Mouse (Mus musculus): ENCODE results near the gene Cltrn. TPM values are rescaled to one million over a fixed set of nuclear protein-coding genes. Genes with fewer than 3 reads are reported as not detected.

Gene Cltrn
- polyA plus RNA-seq, 1 experiment from 2014 or later: 3.4 TPM

- H3K4me1 ChIP-seq (ENCODE audit: control insufficient read depth, insufficient read depth, low read length): no peaks in the 10 kb centered on the region
- no peak overlapping the region for H3K4me3 ChIP-seq (ENCODE audit: low read depth, low read length)
- no peak overlapping the region for H3K27ac ChIP-seq (ENCODE audit: low read length)
- H3K36me3 ChIP-seq (ENCODE audit: control insufficient read depth, insufficient read depth, low read length): no peaks in the 10 kb centered on the region
- H3K9ac ChIP-seq (replicated peaks; ENCODE audit: low read depth, low read length): no peak overlapping the region
- ATAC-seq (ENCODE audit: insufficient number of reproducible peaks, insufficient read depth, low FRiP score, low read depth): no peak; the same call in 1 of the 2 replicates
- H3K9me3 ChIP-seq (ENCODE audit: control insufficient read depth, low read depth, low read length): no peaks in the 10 kb centered on the region
- no peaks in the 10 kb centered on the region for H3K27me3 ChIP-seq (ENCODE audit: control insufficient read depth, insufficient read depth, low read length)
- no peak overlapping the region for H3K4me2 ChIP-seq (replicated peaks; ENCODE audit: low read depth, low read length)
- 65% methylated on average over 6 of the region's 6 CpGs for WGBS
Measured at GRCm38 (mm10) chrX:164102656-164103055, 14.0 kb downstream of the Cltrn start.

- Histone ChIP-seq H3K27ac (ENCODE audit: low read length) (no peak overlapping the region), H3K4me2 (replicated peaks; ENCODE audit: low read depth, low read length) (no peak overlapping the region), H3K4me1 (ENCODE audit: control insufficient read depth, insufficient read depth, low read length) (no peaks in the 10 kb centered on the region), H3K36me3 (ENCODE audit: control insufficient read depth, insufficient read depth, low read length) (no peaks in the 10 kb centered on the region), H3K9me3 (ENCODE audit: control insufficient read depth, low read depth, low read length) (no peaks in the 10 kb centered on the region), H3K4me3 (ENCODE audit: low read depth, low read length) (no peak overlapping the region), H3K9ac (replicated peaks; ENCODE audit: low read depth, low read length) (no peak overlapping the region), H3K27me3 (ENCODE audit: control insufficient read depth, insufficient read depth, low read length) (no peaks in the 10 kb centered on the region)
- ATAC-seq (ENCODE audit: insufficient number of reproducible peaks, insufficient read depth, low FRiP score, low read depth): no peak
- WGBS: 61% methylated on average over 3 of the region's 3 CpGs
Measured at GRCm38 (mm10) chrX:164111146-164111545, 22.5 kb downstream of the Cltrn start.

GRCm38 (mm10) chrX:164113744-164114143 is 25.1 kb downstream of the Cltrn start:
- H3K27ac ChIP-seq (ENCODE audit: low read length): no peak overlapping the region
- no peaks in the 10 kb centered on the region for H3K36me3 ChIP-seq (ENCODE audit: control insufficient read depth, insufficient read depth, low read length)
- H3K27me3 ChIP-seq (ENCODE audit: control insufficient read depth, insufficient read depth, low read length): no peaks in the 10 kb centered on the region
- no peak overlapping the region for H3K9ac ChIP-seq (replicated peaks; ENCODE audit: low read depth, low read length)
- no peak overlapping the region for H3K4me2 ChIP-seq (replicated peaks; ENCODE audit: low read depth, low read length)
- ATAC-seq (ENCODE audit: insufficient number of reproducible peaks, insufficient read depth, low FRiP score, low read depth): no peak
- H3K4me3 ChIP-seq (ENCODE audit: low read depth, low read length): no peak overlapping the region
- 86% methylated on average over 6 of the region's 6 CpGs for WGBS
- no peaks in the 10 kb centered on the region for H3K9me3 ChIP-seq (ENCODE audit: control insufficient read depth, low read depth, low read length)
- H3K4me1 ChIP-seq (ENCODE audit: control insufficient read depth, insufficient read depth, low read length): no peaks in the 10 kb centered on the region

GRCm38 (mm10) chrX:164123942-164124341 is 35.3 kb downstream of the Cltrn start:
- WGBS: 87% methylated on average over 3 of the region's 3 CpGs
- no peak for ATAC-seq (ENCODE audit: insufficient number of reproducible peaks, insufficient read depth, low FRiP score, low read depth)
- Histone ChIP-seq H3K4me3 (ENCODE audit: low read depth, low read length) (no peak overlapping the region), H3K27me3 (ENCODE audit: control insufficient read depth, insufficient read depth, low read length) (no peaks in the 10 kb centered on the region), H3K36me3 (ENCODE audit: control insufficient read depth, insufficient read depth, low read length) (no peaks in the 10 kb centered on the region), H3K9me3 (ENCODE audit: control insufficient read depth, low read depth, low read length) (no peaks in the 10 kb centered on the region), H3K4me1 (ENCODE audit: control insufficient read depth, insufficient read depth, low read length) (no peaks in the 10 kb centered on the region), H3K27ac (ENCODE audit: low read length) (no peak overlapping the region), H3K4me2 (replicated peaks; ENCODE audit: low read depth, low read length) (no peak overlapping the region), H3K9ac (replicated peaks; ENCODE audit: low read depth, low read length) (no peak overlapping the region)

- Histone ChIP-seq H3K9me3 (ENCODE audit: control insufficient read depth, low read depth, low read length) (no peaks in the 10 kb centered on the region), H3K4me1 (ENCODE audit: control insufficient read depth, insufficient read depth, low read length) (no peaks in the 10 kb centered on the region), H3K36me3 (ENCODE audit: control insufficient read depth, insufficient read depth, low read length) (no peaks in the 10 kb centered on the region), H3K4me3 (ENCODE audit: low read depth, low read length) (no peak overlapping the region), H3K27me3 (ENCODE audit: control insufficient read depth, insufficient read depth, low read length) (no peaks in the 10 kb centered on the region), H3K27ac (ENCODE audit: low read length) (no peak overlapping the region), H3K9ac (replicated peaks; ENCODE audit: low read depth, low read length) (no peak overlapping the region), H3K4me2 (replicated peaks; ENCODE audit: low read depth, low read length) (no peak overlapping the region)
- 91% methylated on average over 3 of the region's 3 CpGs for WGBS
- ATAC-seq (ENCODE audit: insufficient number of reproducible peaks, insufficient read depth, low FRiP score, low read depth): no peak
Measured at GRCm38 (mm10) chrX:164133531-164133930, 44.9 kb downstream of the Cltrn start.

GRCm38 (mm10) chrX:164135304-164135818 is 46.7 kb downstream of the Cltrn start:
- H3K9me3 ChIP-seq (ENCODE audit: control insufficient read depth, low read depth, low read length): no peaks in the 10 kb centered on the region
- no peak overlapping the region for H3K4me3 ChIP-seq (ENCODE audit: low read depth, low read length)
- ATAC-seq (ENCODE audit: insufficient number of reproducible peaks, insufficient read depth, low FRiP score, low read depth): no peak
- no peaks in the 10 kb centered on the region for H3K27me3 ChIP-seq (ENCODE audit: control insufficient read depth, insufficient read depth, low read length)
- no peak overlapping the region for H3K9ac ChIP-seq (replicated peaks; ENCODE audit: low read depth, low read length)
- H3K27ac ChIP-seq (ENCODE audit: low read length): no peak overlapping the region
- no peaks in the 10 kb centered on the region for H3K36me3 ChIP-seq (ENCODE audit: control insufficient read depth, insufficient read depth, low read length)
- 82% methylated on average over 4 of the region's 4 CpGs for WGBS
- no peak overlapping the region for H3K4me2 ChIP-seq (replicated peaks; ENCODE audit: low read depth, low read length)
- no peaks in the 10 kb centered on the region for H3K4me1 ChIP-seq (ENCODE audit: control insufficient read depth, insufficient read depth, low read length)

GRCm38 (mm10) chrX:164139032-164139431 is 50.4 kb downstream of the Cltrn start, which contains the start of gene Ace2:
Ace2 (plus strand) TSS chrX:164139332.
- Histone ChIP-seq H3K36me3 (ENCODE audit: control insufficient read depth, insufficient read depth, low read length) (no peaks in the 10 kb centered on the region), H3K27ac (ENCODE audit: low read length) (no peak within 1 kb of the TSS), H3K4me3 (ENCODE audit: low read depth, low read length) (no peak within 1 kb of the TSS), H3K4me1 (ENCODE audit: control insufficient read depth, insufficient read depth, low read length) (no peaks in the 10 kb centered on the region), H3K9ac (replicated peaks; ENCODE audit: low read depth, low read length) (no peak within 1 kb of the TSS), H3K4me2 (replicated peaks; ENCODE audit: low read depth, low read length) (no peak within 1 kb of the TSS), H3K27me3 (ENCODE audit: control insufficient read depth, insufficient read depth, low read length) (no peaks in the 10 kb centered on the region), H3K9me3 (ENCODE audit: control insufficient read depth, low read depth, low read length) (no peaks in the 10 kb centered on the region)
- no peak for ATAC-seq (ENCODE audit: insufficient number of reproducible peaks, insufficient read depth, low FRiP score, low read depth)
- 83% methylated on average over 2 of the region's 2 CpGs for WGBS

- Histone ChIP-seq H3K36me3 (ENCODE audit: control insufficient read depth, insufficient read depth, low read length) (no peaks in the 10 kb centered on the region), H3K4me1 (ENCODE audit: control insufficient read depth, insufficient read depth, low read length) (no peaks in the 10 kb centered on the region), H3K4me2 (replicated peaks; ENCODE audit: low read depth, low read length) (no peak overlapping the region), H3K9me3 (ENCODE audit: control insufficient read depth, low read depth, low read length) (no peaks in the 10 kb centered on the region), H3K27me3 (ENCODE audit: control insufficient read depth, insufficient read depth, low read length) (no peaks in the 10 kb centered on the region), H3K4me3 (ENCODE audit: low read depth, low read length) (no peak overlapping the region), H3K9ac (replicated peaks; ENCODE audit: low read depth, low read length) (no peak overlapping the region), H3K27ac (ENCODE audit: low read length) (no peak overlapping the region)
- ATAC-seq (ENCODE audit: insufficient number of reproducible peaks, insufficient read depth, low FRiP score, low read depth): no peak
- WGBS: 75% methylated on average over 6 of the region's 6 CpGs
Measured at GRCm38 (mm10) chrX:164145463-164146250, 57.0 kb downstream of the Cltrn start.
